Mouse (Mus musculus) cortical plate, adult 2 months (tissue): ENCODE measurements around the gene L3mbtl1. TPM values are rescaled to one million over a fixed set of nuclear protein-coding genes. Genes with fewer than 3 reads are reported as not detected.
A peak's percentile ranks its signal among the peaks of the same experiment; 100 is the strongest.

Source experiments
- H3K27ac ChIP-seq: fragments of 200-500 bp; 2 replicates; pipeline ENCODE4 v1.5.1; 2012; ENCODE audit warnings: low read length, control low read depth, inconsistent platforms; ENCODE audit not compliant: insufficient read depth
- H3K4me1 ChIP-seq: fragments of 200-500 bp; 2 replicates; pipeline ENCODE4 v1.6.1; 2011; ENCODE audit warnings: low read length; ENCODE audit not compliant: control insufficient read depth, insufficient read depth
- H3K4me3 ChIP-seq: fragments of 200-500 bp; 2 replicates; pipeline ENCODE4 v1.5.1; 2011; ENCODE audit warnings: mild to moderate bottlenecking, low read length, control low read depth; ENCODE audit not compliant: insufficient read depth
- CTCF ChIP-seq: fragments of 200-500 bp; IDR thresholded peaks from 2 replicates; pipeline ENCODE4 v1.5.1; 2011; ENCODE audit warnings: mild to moderate bottlenecking, control low read depth, low read length; ENCODE audit not compliant: insufficient read depth; ENCODE audit errors: extremely low read depth
- POLR2A ChIP-seq: fragments of 200-500 bp; IDR thresholded peaks from 2 replicates; pipeline ENCODE4 v1.6.1; 2011; ENCODE audit warnings: mild to moderate bottlenecking, low read length, control low read depth; ENCODE audit not compliant: insufficient read depth; ENCODE audit errors: extremely low read depth
- polyA plus RNA-seq: library from polyadenylated mRNA; depleted of rRNA; stranded (reverse); fragments of >200 nt; gene quantifications from 2 replicates; pipeline ENCODE4 v1.2.3, GENCODE M21; 2012

Gene L3mbtl1
- polyA plus RNA-seq, 1 experiment = 17.5 TPM

DNA sequence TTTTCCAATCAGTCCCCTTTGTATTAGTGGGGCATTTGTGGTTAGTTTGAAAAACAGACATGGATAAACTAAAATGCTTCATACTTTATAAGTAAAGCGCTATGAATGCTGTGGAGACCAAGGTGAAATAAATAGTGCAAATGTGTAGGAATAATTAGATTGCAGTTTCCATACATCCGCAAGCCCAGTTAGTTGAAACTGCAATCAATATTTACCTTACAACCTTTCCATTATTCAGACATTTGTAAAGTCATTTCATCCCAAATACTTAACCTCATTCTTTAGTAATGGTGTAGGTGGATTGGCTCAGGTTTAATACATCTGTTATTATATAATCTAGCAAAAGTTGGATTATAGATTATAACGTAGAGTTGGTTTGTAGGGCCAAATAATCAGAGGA is 7.6 kb upstream of the L3mbtl1 start:
- TF ChIP-seq POLR2A = no peak
- no peak for TF ChIP-seq CTCF
- Histone ChIP-seq H3K27ac (no peak overlapping the region), H3K4me3 (no peak overlapping the region), H3K4me1 (peaks cover 5% of the 10 kb centered on the region)

DNA sequence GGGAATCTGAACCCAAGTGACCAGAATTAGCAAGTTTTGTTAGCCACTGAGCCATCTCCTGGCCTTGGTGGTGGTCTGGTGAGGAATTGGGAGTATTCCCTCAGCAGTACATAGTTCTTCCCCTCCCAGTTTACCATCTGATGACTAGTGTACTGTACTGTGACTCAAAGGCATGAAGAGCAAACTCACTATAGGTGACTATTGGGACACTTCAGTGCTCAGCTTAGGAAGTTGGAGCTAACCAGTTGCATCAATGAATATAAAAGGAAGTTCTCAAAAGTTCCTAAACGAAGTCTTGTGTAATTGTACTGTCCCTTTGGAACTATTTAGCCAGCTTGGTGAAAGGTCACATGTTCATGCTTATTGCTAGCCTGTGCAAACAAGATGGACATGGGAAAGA is 3.7 kb upstream of the L3mbtl1 start:
- Histone ChIP-seq H3K4me3 (no peak overlapping the region), H3K27ac (no peak overlapping the region), H3K4me1 (no peaks in the 10 kb centered on the region)
- no peak for TF ChIP-seq POLR2A
- no peak for TF ChIP-seq CTCF

GRCm38 (mm10) chr2:162943931-162944330 is 659 bp downstream of the L3mbtl1 start:
- TF ChIP-seq POLR2A = no peak
- Histone ChIP-seq H3K4me1 (0 out of 2 replicates have a peak, but pooled peaks cover 1% of the 10 kb centered on the region), H3K4me3 (peak overlapping the region; percentile 78), H3K27ac (0 out of 2 replicates have a peak overlapping the region, but pooled peaks have one; percentile 79)

GRCm38 (mm10) chr2:162946964-162947363 is 3.7 kb downstream of the L3mbtl1 start:
- TF ChIP-seq POLR2A (no peak), CTCF (no peak)
- Histone ChIP-seq H3K27ac (no peak overlapping the region), H3K4me3 (no peak overlapping the region), H3K4me1 (0 out of 2 replicates have a peak, but pooled peaks cover 1% of the 10 kb centered on the region)

DNA sequence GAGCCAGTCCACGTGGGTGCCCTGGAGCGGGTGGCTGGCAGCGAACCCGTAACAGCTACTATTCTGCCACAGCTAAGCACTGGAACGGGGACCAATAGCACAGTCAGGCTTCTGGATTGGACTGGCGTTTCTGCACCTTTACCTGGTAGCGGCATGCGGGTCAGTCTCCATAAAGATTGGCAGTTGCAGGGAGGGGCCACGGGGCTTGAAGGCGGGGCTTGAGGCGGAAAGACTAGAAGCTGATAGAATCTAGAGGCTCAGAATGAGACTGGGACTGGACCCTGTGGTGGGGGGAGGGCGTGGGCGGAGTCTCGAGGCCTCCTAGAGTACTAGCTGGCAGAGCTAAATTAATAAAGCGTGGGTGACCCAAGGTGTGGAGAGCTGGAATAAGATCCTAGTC is 4.5 kb downstream of the L3mbtl1 start:
- H3K27ac ChIP-seq = no peak overlapping the region
- 0 out of 2 replicates have a peak, but pooled peaks cover 1% of the 10 kb centered on the region for H3K4me1 ChIP-seq
- peak overlapping the region; percentile 25; the same call in 1 of the 2 replicates for H3K4me3 ChIP-seq
- TF ChIP-seq POLR2A (no peak), CTCF (no peak)

DNA sequence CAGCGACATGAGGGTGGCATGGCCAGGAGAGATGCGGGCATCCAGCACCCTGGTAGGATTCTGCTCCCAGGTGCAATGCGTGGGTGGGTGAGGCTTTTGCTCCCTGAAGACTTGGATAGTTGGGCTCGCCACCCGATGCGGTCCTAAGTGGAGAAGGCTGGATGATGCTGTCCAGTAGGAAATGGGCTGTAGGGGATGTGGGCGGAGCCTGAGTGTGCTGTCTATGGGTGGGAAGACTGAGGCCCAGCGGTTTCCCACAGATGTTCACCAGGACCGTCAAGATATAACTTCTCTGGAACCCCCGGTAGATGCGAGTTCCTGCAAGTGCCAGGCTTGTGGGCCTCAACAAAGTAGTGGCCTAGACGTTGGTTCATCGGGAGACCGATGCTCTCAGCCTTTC is 4.9 kb downstream of the L3mbtl1 start:
- TF ChIP-seq CTCF (no peak), POLR2A (no peak)
- 0 out of 2 replicates have a peak, but pooled peaks cover 1% of the 10 kb centered on the region for H3K4me1 ChIP-seq
- H3K4me3 ChIP-seq = peak overlapping the region; percentile 25
- no peak overlapping the region for H3K27ac ChIP-seq

GRCm38 (mm10) chr2:162950776-162951175 is 7.5 kb downstream of the L3mbtl1 start:
- no peak for TF ChIP-seq CTCF
- TF ChIP-seq POLR2A = no peak
- Histone ChIP-seq H3K4me3 (no peak overlapping the region), H3K27ac (no peak overlapping the region), H3K4me1 (0 out of 2 replicates have a peak, but pooled peaks cover 1% of the 10 kb centered on the region)

DNA sequence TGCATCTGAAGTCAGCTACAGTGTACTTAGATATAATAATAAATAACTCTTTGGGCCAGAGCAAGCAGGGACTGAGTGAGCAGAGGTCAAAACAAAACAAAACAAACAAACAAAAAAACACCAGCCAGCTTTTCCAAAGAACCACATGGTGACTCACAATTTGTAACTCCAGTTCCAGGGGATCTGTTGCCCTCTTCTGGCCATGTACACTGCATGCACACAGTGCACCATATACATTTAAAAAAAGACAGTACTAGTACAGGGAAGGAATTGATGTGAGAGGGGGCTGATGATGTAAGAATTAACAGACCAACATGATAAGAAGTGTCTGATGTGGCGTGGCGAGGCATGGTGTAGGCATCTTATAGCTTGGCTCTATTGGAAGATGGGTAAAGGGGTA is 13.6 kb downstream of the L3mbtl1 start:
- H3K4me1 ChIP-seq = no peaks in the 10 kb centered on the region
- TF ChIP-seq POLR2A (no peak), CTCF (0 out of 2 replicates have a peak, but pooled peaks have one; percentile 3)
- H3K4me3 ChIP-seq = no peak overlapping the region
- no peak overlapping the region for H3K27ac ChIP-seq

GRCm38 (mm10) chr2:162961321-162961720 is 18.0 kb downstream of the L3mbtl1 start:
- Histone ChIP-seq H3K27ac (no peak overlapping the region), H3K4me1 (no peaks in the 10 kb centered on the region), H3K4me3 (no peak overlapping the region)
- TF ChIP-seq CTCF = no peak
- TF ChIP-seq POLR2A = no peak

GRCm38 (mm10) chr2:162966734-162967133 is 23.5 kb downstream of the L3mbtl1 start:
- no peak overlapping the region for H3K4me3 ChIP-seq
- TF ChIP-seq POLR2A (no peak), CTCF (no peak)
- no peak overlapping the region for H3K27ac ChIP-seq
- no peaks in the 10 kb centered on the region for H3K4me1 ChIP-seq
